Comparison of ENCODE assay signal across 31 mouse cellular contexts in genomic region chr8:12434771-12435170, GRCm38 (mm10). TPM values are rescaled to one million over a fixed set of nuclear protein-coding genes. Genes with fewer than 3 reads are reported as not detected.
DNase-seq lines count a peak whose midpoint lies in the region; ATAC-seq and TF ChIP-seq lines count a peak whose summit lies in the region.
"Had no signal": no experiment of that assay in that cellular context is flagged by ENCODE, and none has a peak within 500 bp of the region (broad histone marks: within the 10 kb centered on the region; RNA-seq: fewer than 3 reads in every experiment).

No protein-coding gene starts in this region.

- no peak overlapping the region for H3K4me3 ChIP-seq in hindbrain, postnatal 0 days (ENCODE audit: low read length)
- no peak overlapping the region for H3K4me3 ChIP-seq in hindbrain, embryonic 13.5 days
- H3K4me3 ChIP-seq: erythroblast, embryonic 14.5 days; limb, embryonic 12.5 days; liver, embryonic 15.5 days; neural tube, embryonic 12.5 days had no signal

- H3K4me1 ChIP-seq in hindbrain, postnatal 0 days (ENCODE audit: insufficient read depth, low read length): peaks cover 15% of the 10 kb centered on the region; the same call in 1 of the 2 replicates
- peaks cover 45% of the 10 kb centered on the region for H3K4me1 ChIP-seq in hindbrain, embryonic 13.5 days (replicated peaks)
- H3K4me1 ChIP-seq: liver, embryonic 15.5 days had no signal

- H3K36me3 ChIP-seq in hindbrain, postnatal 0 days (ENCODE audit: insufficient read depth, low read length): no peaks in the 10 kb centered on the region
- no peaks in the 10 kb centered on the region for H3K36me3 ChIP-seq in hindbrain, embryonic 13.5 days
- H3K36me3 ChIP-seq: limb, embryonic 12.5 days; liver, embryonic 15.5 days; neural tube, embryonic 12.5 days had no signal

- H3K27me3 ChIP-seq in hindbrain, postnatal 0 days (ENCODE audit: insufficient read depth, low read length): peaks cover 28% of the 10 kb centered on the region; the same call in 1 of the 2 replicates
- H3K27me3 ChIP-seq in hindbrain, embryonic 13.5 days: peaks cover 79% of the 10 kb centered on the region

- ATAC-seq in hindbrain, postnatal 0 days: no peak
- no peak for ATAC-seq in hindbrain, embryonic 13.5 days (ENCODE audit: low FRiP score)
- ATAC-seq: intestine, postnatal 0 days had no signal

- peak; percentile 38 to 66 for DNase-seq in cerebellum, postnatal 10 days
- DNase-seq in cerebellum, adult 11-12 months: no peak
- DNase-seq in hindbrain, postnatal 0 days (ENCODE audit: low spot score): peak; percentile 60
- peak; percentile 41 to 65 for DNase-seq in adrenal gland, postnatal 36 days
- DNase-seq in brain, embryonic 14.5 days (ENCODE audit: low read depth): peak; percentile 58
- DNase-seq in neural tube, embryonic 10.5 days (ENCODE audit: extremely low spot score, low spot score): no peak
- DNase-seq: B cell, adult 2 months; cerebellum, adult 18-20 months; gastrocnemius, postnatal 14 days; heart, postnatal 14 days; kidney, adult 9 months; kidney, postnatal 14 days; layer of hippocampus, adult 9-11 months; lung, embryonic 14.5 days; right cerebral cortex, postnatal 4 days; thymus, adult 18-20 months; thymus, postnatal 25 days had no signal

- TF ChIP-seq POLR2A in brain, embryonic 14.5 days (IDR thresholded peaks at IDR 0.05; ENCODE audit: borderline replicate concordance, extremely low read depth, insufficient read depth, insufficient read length, poor library complexity, severe bottlenecking): no peak

- TF ChIP-seq CTCF in hindbrain, postnatal 0 days (IDR thresholded peaks at IDR 0.05; ENCODE audit: low read depth): no peak
- no peak for TF ChIP-seq CTCF in brain, embryonic 14.5 days (IDR thresholded peaks at IDR 0.05; ENCODE audit: borderline replicate concordance, extremely low read depth, insufficient read depth, insufficient read length)

- H3K4me2 ChIP-seq in hindbrain, postnatal 0 days (ENCODE audit: low read depth, low read length): no peak overlapping the region
- no peak overlapping the region for H3K4me2 ChIP-seq in hindbrain, embryonic 13.5 days
- H3K4me2 ChIP-seq: limb, embryonic 12.5 days; liver, embryonic 15.5 days; lung, embryonic 14.5 days; midbrain, embryonic 11.5 days; neural tube, embryonic 12.5 days had no signal

- no peak overlapping the region for H3K9ac ChIP-seq in hindbrain, postnatal 0 days (replicated peaks; ENCODE audit: low read length)
- H3K9ac ChIP-seq in hindbrain, embryonic 13.5 days: no peak overlapping the region
- H3K9ac ChIP-seq: limb, embryonic 12.5 days; liver, embryonic 15.5 days; lung, embryonic 14.5 days; neural tube, embryonic 12.5 days had no signal

- H3K27ac ChIP-seq in hindbrain, postnatal 0 days: no peak overlapping the region
- H3K27ac ChIP-seq in hindbrain, embryonic 13.5 days: no peak overlapping the region
- H3K27ac ChIP-seq: limb, embryonic 12.5 days; liver, embryonic 15.5 days; neural tube, embryonic 12.5 days; stomach, postnatal 0 days had no signal

- 30% methylated on average over 3 of the region's 3 CpGs for WGBS in hindbrain, postnatal 0 days
- 59% methylated on average over 3 of the region's 3 CpGs for WGBS in hindbrain, embryonic 13.5 days

- no peaks in the 10 kb centered on the region for H3K9me3 ChIP-seq in hindbrain, postnatal 0 days (ENCODE audit: low read length)
- H3K9me3 ChIP-seq in hindbrain, embryonic 13.5 days: no peaks in the 10 kb centered on the region
- H3K9me3 ChIP-seq: limb, embryonic 12.5 days; liver, embryonic 15.5 days; neural tube, embryonic 12.5 days had no signal

RNA-seq across cellular contexts. Expression of gene Sox1, which starts 39.7 kb away (rescaled TPM):
- 23.1 and 25.1 TPM in 2 replicates for total RNA-seq in hindbrain, postnatal 0 days (2014; rRNA removed)
- 2.5 and 2.7 TPM in 2 replicates for polyA plus RNA-seq in hindbrain, postnatal 0 days (2015; fragmentation: Nextera tagmentation; extraction: Ambion mirVana)
- polyA plus RNA-seq in hindbrain, embryonic 13.5 days (2015; fragmentation: Nextera tagmentation; extraction: Ambion mirVana): 2.0 and 2.4 TPM in 2 replicates
- total RNA-seq in adrenal gland, postnatal 36 days (2021): not detected
- polyA plus RNA-seq in brain, embryonic 14.5 days (2012; rRNA removed): 23.5 and 30.1 TPM in 2 replicates
- total RNA-seq: gastrocnemius, postnatal 14 days; granulocyte monocyte progenitor cell, adult 5-6 weeks; heart, postnatal 14 days; liver, adult 2 months; megakaryocyte progenitor cell, adult 5-6 weeks had no signal
- polyA plus RNA-seq: embryonic facial prominence, embryonic 14.5 days; heart, embryonic 14.5 days; intestine, postnatal 0 days; limb, embryonic 12.5 days; liver, adult 2 months; liver, embryonic 15.5 days; spleen, adult 2 months; stomach, postnatal 0 days had no signal

Comparison
In these comparisons a context has a peak if more than half of its experiments do, and no peak if none do; other contexts are left out.
1. DNase-seq: peak in cerebellum, postnatal 10 days (2 of 2), hindbrain, postnatal 0 days (single experiment), adrenal gland, postnatal 36 days (2 of 2) and brain, embryonic 14.5 days (single experiment); none in cerebellum, adult 11-12 months (single experiment) and neural tube, embryonic 10.5 days (single experiment).